Mouse (Mus musculus) erythroblast, adult 5-6 weeks (primary cell): ENCODE results near the gene Zfc3h1. TPM values are rescaled to one million over a fixed set of nuclear protein-coding genes. Genes with fewer than 3 reads are reported as not detected.

Experiments
- ATAC-seq: replicated peaks from 2 replicates; pipeline ENCODE4 v1.8.0; 2016; ENCODE audit warnings: moderate number of reproducible peaks, mild to moderate bottlenecking, moderate TSS enrichment, inconsistent platforms; ENCODE audit not compliant: poor library complexity, low FRiP score, severe bottlenecking
- total RNA-seq, 2 experiments: library from RNA; stranded (forward) in 1 of 2; stranded (reverse) in 1 of 2; fragments of 150-400 nt in 1 of 2; fragments of 200-764, 138-1000 nt in 1 of 2; gene quantifications; 2 replicates each; pipeline versions ENCODE4 v1.2.3 to v1.2.4; 2015 to 2017; ENCODE audit warnings: low replicate concordance in 2 of 2

The Zfc3h1 gene
- total RNA-seq, 2 experiments from 2014 or later, result 59.2 to 69.7 TPM

DNA sequence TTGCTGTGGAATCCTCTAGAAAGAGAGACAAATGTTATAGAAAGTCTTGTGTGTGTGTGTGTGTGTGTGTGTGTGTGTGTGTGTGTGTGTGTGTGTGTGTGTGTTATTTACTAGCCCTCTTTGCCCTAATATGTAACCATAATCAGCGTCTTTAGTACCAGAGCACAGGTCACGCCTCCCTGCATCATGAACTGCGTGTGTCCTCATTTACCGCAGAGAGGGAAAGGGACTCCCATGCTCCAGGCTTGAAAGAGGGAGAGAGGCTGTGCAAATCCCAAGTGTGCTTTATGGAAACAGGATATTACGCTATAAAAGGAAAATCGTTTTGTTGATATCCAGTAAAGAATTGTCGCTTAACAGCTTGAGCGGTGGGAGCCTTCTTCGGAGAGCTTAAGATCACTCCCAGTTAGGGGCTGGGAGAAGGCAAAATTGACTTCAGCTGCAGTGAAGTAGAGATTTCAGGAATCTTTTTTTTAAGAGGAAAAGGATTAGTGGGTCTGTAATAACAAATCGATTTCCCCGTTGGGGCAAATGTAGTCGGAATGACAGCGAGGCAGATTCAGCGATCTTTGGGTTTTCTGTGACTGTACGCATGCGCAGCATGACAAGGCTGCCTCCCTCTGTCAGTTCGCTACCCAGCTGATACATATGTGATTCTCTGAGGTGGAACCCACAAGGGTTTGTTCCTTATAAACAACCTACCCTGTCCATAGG, 86.0 kb downstream of the Zfc3h1 start:
- no peak for ATAC-seq

DNA sequence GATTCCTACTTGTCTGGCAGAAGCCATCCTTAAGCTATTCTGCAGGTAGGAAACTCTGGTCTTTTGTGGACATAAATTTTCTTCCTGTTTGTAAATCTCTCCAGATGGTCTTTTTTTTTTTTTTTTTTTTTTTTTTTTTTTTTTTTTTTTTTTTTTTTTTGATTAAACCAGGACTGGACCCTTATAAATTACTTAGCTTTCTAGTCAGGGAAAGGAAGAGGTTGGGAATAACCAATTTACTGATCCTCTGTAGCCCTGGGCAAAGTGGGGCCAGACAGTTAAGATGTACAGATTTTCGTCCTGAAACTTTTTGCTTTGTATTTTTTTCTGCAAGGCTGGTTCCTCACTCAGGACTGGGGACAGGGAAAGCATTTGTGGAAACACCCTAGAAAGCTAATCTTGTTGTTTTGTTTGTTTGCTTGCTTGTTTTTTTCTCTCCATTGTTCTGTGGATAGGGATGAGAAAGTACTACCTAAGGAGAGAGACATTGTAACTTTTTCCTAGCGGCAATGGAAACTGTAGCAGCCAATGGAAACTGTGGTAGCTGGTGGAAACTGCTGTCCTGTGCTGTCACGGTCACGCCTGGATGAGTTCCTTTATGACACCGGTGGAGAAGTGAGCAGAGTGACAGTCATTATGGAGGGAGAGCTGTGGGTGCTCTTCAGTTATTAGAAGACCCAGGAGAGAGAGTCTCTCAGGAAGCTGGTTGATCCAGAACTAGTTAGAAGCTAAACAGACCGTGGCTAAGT, 88.6 kb downstream of the Zfc3h1 start:
- no peak for ATAC-seq

DNA sequence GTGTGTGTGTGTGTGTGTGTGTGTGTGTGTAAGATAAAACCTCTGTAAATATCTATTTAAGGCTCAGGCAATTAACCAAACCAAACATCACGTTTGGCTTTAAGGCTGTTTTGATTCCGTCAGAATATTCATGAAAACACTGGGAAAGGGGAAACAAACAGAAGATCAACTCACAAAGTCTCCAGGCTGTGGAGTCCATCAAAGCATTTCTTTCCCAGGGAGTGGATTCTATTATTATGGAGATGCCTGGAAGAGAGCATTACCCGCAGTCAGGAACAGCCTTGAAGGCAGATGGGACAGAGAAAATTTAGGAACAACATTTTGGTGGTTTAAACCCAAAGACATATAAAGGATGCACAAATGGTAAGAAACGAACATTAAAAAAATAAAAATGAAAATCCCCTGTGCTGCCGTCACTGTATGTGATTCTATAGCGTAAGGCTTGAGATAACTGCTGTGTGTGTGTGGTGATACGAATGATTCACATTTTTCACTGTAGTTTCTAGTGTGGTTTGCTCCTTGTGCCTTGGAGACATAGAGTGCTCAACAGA, 90.3 kb downstream of the Zfc3h1 start:
- ATAC-seq, result no peak

DNA sequence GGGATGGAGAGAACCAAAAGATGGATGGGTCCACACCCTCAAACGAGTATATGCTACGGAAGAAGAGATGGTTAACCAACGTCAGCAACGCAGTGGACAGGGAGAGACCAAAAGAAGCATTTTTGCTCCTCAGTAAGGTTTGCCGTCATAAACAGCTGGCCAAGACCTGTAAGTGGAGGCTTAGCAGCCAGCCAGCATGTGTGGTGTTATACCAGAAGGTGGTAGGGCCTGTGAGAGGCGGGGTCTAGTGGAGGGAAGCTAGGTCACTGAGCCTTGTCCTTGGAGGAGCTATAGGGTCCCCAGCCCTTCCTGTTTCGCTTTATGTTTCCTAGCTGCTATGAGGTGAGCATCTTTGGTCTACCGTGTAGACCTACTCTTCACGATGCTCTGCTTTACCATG, 91.7 kb downstream of the Zfc3h1 start:
- ATAC-seq, result no peak

DNA sequence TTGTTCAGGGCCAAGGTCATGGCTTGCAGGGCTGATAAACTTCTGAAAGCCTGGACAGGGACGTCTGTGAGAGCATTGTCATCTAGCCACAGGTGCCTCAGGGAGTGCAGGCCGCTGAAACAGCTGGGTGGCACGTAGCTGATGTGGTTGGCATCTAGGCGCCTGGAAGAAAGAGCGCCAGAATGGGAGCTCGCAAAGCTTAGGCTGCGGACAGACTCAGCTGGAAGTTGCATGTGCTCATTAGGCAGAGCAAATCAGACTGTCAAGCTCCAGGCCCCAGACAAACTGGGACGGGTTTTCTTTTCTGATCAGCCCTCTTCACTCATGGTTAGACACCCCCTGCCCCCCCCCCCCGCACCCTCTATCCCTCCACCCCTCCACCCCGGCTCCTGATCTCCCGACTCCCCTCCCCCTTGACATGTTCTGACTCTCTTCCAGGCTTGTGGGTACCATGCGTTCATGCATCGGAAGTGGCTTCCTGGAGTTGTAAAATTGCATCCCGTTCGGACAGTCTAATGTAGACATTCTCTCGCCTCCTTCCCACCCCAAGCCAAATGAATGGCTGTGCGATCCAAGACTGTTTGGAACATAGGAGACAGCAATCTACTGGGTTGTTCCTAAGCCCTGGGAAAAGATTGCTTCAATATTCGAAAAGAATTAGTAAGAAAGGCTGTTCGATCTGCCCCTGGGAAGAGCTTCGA, 93.8 kb downstream of the Zfc3h1 start:
- no peak for ATAC-seq

Other genes starting within 250 kb of the Zfc3h1 start
- gene Tph2, start 199.9 kb upstream of the Zfc3h1 start, total RNA-seq (2015; ENCODE audit: low replicate concordance), result not detected in 2 replicates
- not detected in 2 replicates for gene Tph2, start 199.9 kb upstream of the Zfc3h1 start, total RNA-seq (2017; ENCODE audit: low replicate concordance)
- 23.8 and 32.2 TPM in 2 replicates for gene Tbc1d15, start 133.5 kb upstream of the Zfc3h1 start, total RNA-seq (2015; ENCODE audit: low replicate concordance)
- gene Tbc1d15, start 133.5 kb upstream of the Zfc3h1 start, total RNA-seq (2017; ENCODE audit: low replicate concordance), result 25.6 and 31.1 TPM in 2 replicates
- gene Rab21, start 69.4 kb upstream of the Zfc3h1 start, total RNA-seq (2015; ENCODE audit: low replicate concordance), result 28.2 and 38.2 TPM in 2 replicates
- gene Rab21, start 69.4 kb upstream of the Zfc3h1 start, total RNA-seq (2017; ENCODE audit: low replicate concordance), result 18.9 and 31.2 TPM in 2 replicates
- gene Tmem19, start 22.5 kb upstream of the Zfc3h1 start, total RNA-seq (2015; ENCODE audit: low replicate concordance), result 4.0 and 4.8 TPM in 2 replicates
- 2.5 and 7.5 TPM in 2 replicates for gene Tmem19, start 22.5 kb upstream of the Zfc3h1 start, total RNA-seq (2017; ENCODE audit: low replicate concordance)
- 2.3 and 3.5 TPM in 2 replicates for gene Thap2, start 516 bp upstream of the Zfc3h1 start, total RNA-seq (2015; ENCODE audit: low replicate concordance)
- 2.2 and 3.1 TPM in 2 replicates for gene Thap2, start 516 bp upstream of the Zfc3h1 start, total RNA-seq (2017; ENCODE audit: low replicate concordance)
- gene A930009A15Rik, start 185.0 kb downstream of the Zfc3h1 start, total RNA-seq (2015; ENCODE audit: low replicate concordance), result not detected in 2 replicates
- gene A930009A15Rik, start 185.0 kb downstream of the Zfc3h1 start, total RNA-seq (2017; ENCODE audit: low replicate concordance), result not detected in 2 replicates
- not detected in 2 replicates for gene Lgr5, start 202.8 kb downstream of the Zfc3h1 start, total RNA-seq (2015; ENCODE audit: low replicate concordance)
- gene Lgr5, start 202.8 kb downstream of the Zfc3h1 start, total RNA-seq (2017; ENCODE audit: low replicate concordance), result not detected in 2 replicates